Mouse (Mus musculus) small intestine, adult 2 months (tissue): ENCODE results near the gene Map3k21. TPM values are rescaled to one million over a fixed set of nuclear protein-coding genes. Genes with fewer than 3 reads are reported as not detected.

Experiments used
- H3K27ac ChIP-seq: fragments of 200-500 bp; 2 replicates; pipeline ENCODE4 v1.5.1; 2012; ENCODE audit warnings: low read depth, low read length, control low read depth, inconsistent platforms; ENCODE audit not compliant: insufficient read depth
- H3K27me3 ChIP-seq: fragments of 200-500 bp; 2 replicates; pipeline ENCODE4 v1.6.1; 2012; ENCODE audit warnings: mild to moderate bottlenecking, moderate library complexity, low read length, inconsistent platforms; ENCODE audit not compliant: control insufficient read depth, insufficient read depth
- H3K36me3 ChIP-seq: fragments of 200-500 bp; 2 replicates; pipeline ENCODE4 v1.6.1; 2012; ENCODE audit warnings: mild to moderate bottlenecking, low read length, control low read depth, inconsistent platforms; ENCODE audit not compliant: control insufficient read depth, insufficient read depth
- H3K4me1 ChIP-seq: fragments of 200-500 bp; 2 replicates; pipeline ENCODE4 v1.6.1; 2012; ENCODE audit warnings: low read length, inconsistent platforms, mixed read lengths; ENCODE audit not compliant: control insufficient read depth, insufficient read depth, insufficient read length
- H3K4me3 ChIP-seq: fragments of 200-500 bp; 2 replicates; pipeline ENCODE4 v1.5.1; 2012; ENCODE audit warnings: low read depth, mild to moderate bottlenecking, control low read depth, inconsistent platforms, low read length, moderate library complexity
- CTCF ChIP-seq: fragments of 200-500 bp; IDR thresholded peaks from 2 replicates; pipeline ENCODE4 v1.5.1; 2012; ENCODE audit warnings: low read depth, mild to moderate bottlenecking, control low read depth, inconsistent platforms, low read length, moderate library complexity, mixed read lengths; ENCODE audit not compliant: insufficient replicate concordance, insufficient read length; ENCODE audit errors: extremely low read depth
- POLR2A ChIP-seq: fragments of 200-500 bp; IDR thresholded peaks from 2 replicates; pipeline ENCODE4 v1.6.1; 2012; ENCODE audit warnings: low read depth, mild to moderate bottlenecking, control low read depth, inconsistent platforms, low read length, moderate library complexity
- WGBS: fragments of 180-500 bp; shearing (Covaris S2); methylation state at CpG from one replicate; pipeline ENCODE4 v1.1.7; 2018; 5-methylcytosine and 5-hydroxymethylcytosine counted together
- polyA plus RNA-seq: library from polyadenylated mRNA; depleted of rRNA; stranded (reverse); fragments of >200 nt; gene quantifications from 2 replicates; pipeline ENCODE4 v1.2.3, GENCODE M21; 2012

Gene Map3k21
- polyA plus RNA-seq, 1 experiment: 14.5 TPM

DNA sequence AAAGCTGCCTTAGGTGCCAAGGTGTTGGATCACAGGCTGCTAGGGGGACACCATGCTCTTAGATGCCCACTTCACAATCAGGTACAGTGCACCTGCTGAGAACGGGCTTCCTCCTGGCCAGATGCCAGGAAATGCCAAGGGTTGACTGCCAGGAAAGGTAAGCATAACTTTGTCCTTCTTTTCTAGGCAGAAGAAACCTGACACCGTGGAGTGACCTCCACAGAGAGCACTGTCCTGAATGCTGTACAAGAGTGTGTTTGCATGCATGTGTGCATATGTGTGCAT is 37.1 kb upstream of the Map3k21 start:
- TF ChIP-seq POLR2A: no peak
- TF ChIP-seq CTCF: no peak
- H3K4me3 ChIP-seq: no peak overlapping the region
- H3K27ac ChIP-seq: no peak overlapping the region
- H3K4me1 ChIP-seq: no peaks in the 10 kb centered on the region
- H3K27me3 ChIP-seq: no peaks in the 10 kb centered on the region
- no peaks in the 10 kb centered on the region for H3K36me3 ChIP-seq
- 19% methylated on average over 2 of the region's 2 CpGs for WGBS

GRCm38 (mm10) chr8:125880447-125880846 is 29.8 kb upstream of the Map3k21 start:
- Histone ChIP-seq H3K4me3 (no peak overlapping the region), H3K27me3 (no peaks in the 10 kb centered on the region), H3K4me1 (no peaks in the 10 kb centered on the region), H3K27ac (no peak overlapping the region), H3K36me3 (no peaks in the 10 kb centered on the region)
- WGBS: 87% methylated on average over 4 of the region's 4 CpGs
- TF ChIP-seq CTCF (no peak), POLR2A (no peak)

- TF ChIP-seq POLR2A (no peak), CTCF (no peak)
- Histone ChIP-seq H3K4me1 (no peaks in the 10 kb centered on the region), H3K36me3 (no peaks in the 10 kb centered on the region), H3K4me3 (no peak overlapping the region), H3K27ac (no peak overlapping the region), H3K27me3 (no peaks in the 10 kb centered on the region)
- 44% methylated on average over 9 of the region's 9 CpGs for WGBS
Observed at GRCm38 (mm10) chr8:125887549-125887948, 22.7 kb upstream of the Map3k21 start.

- Histone ChIP-seq H3K4me3 (no peak overlapping the region), H3K27me3 (no peaks in the 10 kb centered on the region), H3K36me3 (no peaks in the 10 kb centered on the region), H3K27ac (no peak overlapping the region), H3K4me1 (no peaks in the 10 kb centered on the region)
- no peak for TF ChIP-seq POLR2A
- TF ChIP-seq CTCF: no peak
- WGBS: 76% methylated on average over 3 of the region's 3 CpGs
Observed at GRCm38 (mm10) chr8:125889920-125890319, 20.3 kb upstream of the Map3k21 start.

DNA sequence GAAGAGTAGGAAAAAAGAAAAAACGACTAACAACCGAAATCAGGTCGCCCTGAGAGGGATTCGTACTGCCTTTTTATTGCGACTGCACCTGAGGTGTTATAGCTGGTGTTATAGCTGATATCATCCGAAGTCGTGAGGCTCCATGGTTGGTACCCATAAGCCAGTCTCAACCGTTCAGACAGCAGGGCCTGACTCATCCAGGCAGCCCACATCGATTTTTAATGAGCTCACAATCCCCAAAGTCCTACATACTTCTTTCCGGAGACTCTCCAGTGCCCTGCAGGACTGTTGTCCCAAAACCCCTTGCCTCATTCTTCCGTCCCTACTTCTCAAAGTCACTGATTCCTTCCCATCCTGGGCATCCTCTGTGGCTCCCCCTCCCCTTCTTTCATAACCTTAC is 12.9 kb upstream of the Map3k21 start:
- WGBS: 57% methylated on average over 11 of the region's 11 CpGs
- H3K27me3 ChIP-seq: peaks cover 10% of the 10 kb centered on the region
- TF ChIP-seq CTCF (no peak), POLR2A (no peak)
- peaks cover 3% of the 10 kb centered on the region; the same call in 1 of the 2 replicates for H3K4me1 ChIP-seq
- H3K36me3 ChIP-seq: no peaks in the 10 kb centered on the region
- no peak overlapping the region for H3K27ac ChIP-seq
- H3K4me3 ChIP-seq: no peak overlapping the region

GRCm38 (mm10) chr8:125897868-125898788 is 12.1 kb upstream of the Map3k21 start, which contains the start of gene Pcnx2:
Pcnx2 (minus strand) TSS chr8:125898317.
- Histone ChIP-seq H3K36me3 (no peaks in the 10 kb centered on the region), H3K4me1 (peaks cover 3% of the 10 kb centered on the region; the same call in 1 of the 2 replicates), H3K4me3 (peak within 1 kb of the TSS; percentile 1; the same call in 1 of the 2 replicates), H3K27me3 (peaks cover 10% of the 10 kb centered on the region), H3K27ac (no peak within 1 kb of the TSS)
- 6% methylated on average over 44 of the region's 44 CpGs for WGBS
- no peak for TF ChIP-seq POLR2A
- no peak for TF ChIP-seq CTCF

- no peaks in the 10 kb centered on the region for H3K36me3 ChIP-seq
- peaks cover 10% of the 10 kb centered on the region for H3K27me3 ChIP-seq
- WGBS: 0% methylated on average over 6 of the region's 6 CpGs
- no peak overlapping the region for H3K4me3 ChIP-seq
- no peak for TF ChIP-seq POLR2A
- TF ChIP-seq CTCF: peak; percentile 65; the same call in 1 of the 2 replicates
- no peak overlapping the region for H3K27ac ChIP-seq
- peaks cover 3% of the 10 kb centered on the region; the same call in 1 of the 2 replicates for H3K4me1 ChIP-seq
Observed at GRCm38 (mm10) chr8:125898899-125899298, 11.4 kb upstream of the Map3k21 start.

- no peak overlapping the region for H3K27ac ChIP-seq
- 28% methylated on average over 2 of the region's 2 CpGs for WGBS
- H3K36me3 ChIP-seq: no peaks in the 10 kb centered on the region
- peaks cover 10% of the 10 kb centered on the region for H3K27me3 ChIP-seq
- peaks cover 3% of the 10 kb centered on the region; the same call in 1 of the 2 replicates for H3K4me1 ChIP-seq
- no peak overlapping the region for H3K4me3 ChIP-seq
- TF ChIP-seq POLR2A: no peak
- no peak for TF ChIP-seq CTCF
Observed at GRCm38 (mm10) chr8:125901167-125901566, 9.1 kb upstream of the Map3k21 start.
